In genomic region chr4:123564051-123564791, GRCm38 (mm10) we compare ENCODE assay signal across 8 mouse cellular contexts.
DNase-seq lines count a peak whose midpoint lies in the region; ATAC-seq lines count a peak whose summit lies in the region.

No protein-coding gene starts in this region.

- no peaks in the 10 kb centered on the region for H3K27me3 ChIP-seq in forebrain, embryonic 10.5 days (ENCODE audit: poor library complexity, severe bottlenecking)
- H3K27me3 ChIP-seq in kidney, embryonic 14.5 days (ENCODE audit: control insufficient read depth, insufficient read depth, low read length): no peaks in the 10 kb centered on the region

- peak; percentile 73 for ATAC-seq in megakaryocyte progenitor cell, adult 5-6 weeks (replicated peaks; ENCODE audit: poor library complexity)
- ATAC-seq in kidney, embryonic 14.5 days (ENCODE audit: low FRiP score, low TSS enrichment): no peak

- intact Hi-C loops in heart, postnatal 10 days (cut with DNase I): no loop called here

- WGBS in forebrain, embryonic 10.5 days: 77% methylated on average over 6 of the region's 6 CpGs
- 58% methylated on average over 6 of the region's 6 CpGs for WGBS in kidney, embryonic 14.5 days

- peaks cover 26% of the 10 kb centered on the region for H3K4me1 ChIP-seq in forebrain, embryonic 10.5 days
- H3K4me1 ChIP-seq in kidney, embryonic 14.5 days (ENCODE audit: control insufficient read depth, insufficient read depth, low read length): peaks cover 8% of the 10 kb centered on the region; the same call in 1 of the 2 replicates

- peak; percentile 7 for DNase-seq in adrenal gland, postnatal 10 days
- DNase-seq in adrenal gland, adult 18-20 months (ENCODE audit: low spot score in 2 of 2): no peak
- peak; percentile 55 for DNase-seq in ZHBTc4 (ENCODE audit: low read depth, low spot score)
- DNase-seq in heart, postnatal 10 days: peak; percentile 51 to 57
- no peak for DNase-seq in forebrain, embryonic 10.5 days (ENCODE audit: extremely low spot score, low spot score)
- DNase-seq in cerebellum, adult 9-10 months: no peak

- H3K36me3 ChIP-seq in forebrain, embryonic 10.5 days (replicated peaks): no peaks in the 10 kb centered on the region
- no peaks in the 10 kb centered on the region for H3K36me3 ChIP-seq in kidney, embryonic 14.5 days (ENCODE audit: control insufficient read depth, insufficient read depth, low read length)

- no peak overlapping the region for H3K4me2 ChIP-seq in kidney, embryonic 14.5 days (replicated peaks; ENCODE audit: low read depth, low read length)

- H3K27ac ChIP-seq in forebrain, embryonic 10.5 days: no peak overlapping the region
- H3K27ac ChIP-seq in kidney, embryonic 14.5 days (ENCODE audit: low read depth, low read length): no peak overlapping the region

- H3K9me3 ChIP-seq in forebrain, embryonic 10.5 days: no peaks in the 10 kb centered on the region
- no peaks in the 10 kb centered on the region for H3K9me3 ChIP-seq in kidney, embryonic 14.5 days (ENCODE audit: control insufficient read depth, low read length)

- no peak overlapping the region for H3K4me3 ChIP-seq in forebrain, embryonic 10.5 days
- no peak overlapping the region for H3K4me3 ChIP-seq in kidney, embryonic 14.5 days (ENCODE audit: low read length)

- H3K9ac ChIP-seq in kidney, embryonic 14.5 days (ENCODE audit: low read depth, low read length): no peak overlapping the region

Comparison
In these comparisons a context has a peak if more than half of its experiments do, and no peak if none do; other contexts are left out.
1. DNase-seq: peak in adrenal gland, postnatal 10 days (single experiment), ZHBTc4 (single experiment) and heart, postnatal 10 days (2 of 2); none in adrenal gland, adult 18-20 months (0 of 2), forebrain, embryonic 10.5 days (single experiment) and cerebellum, adult 9-10 months (single experiment).